Mouse (Mus musculus) kidney, adult 9 months (tissue): ENCODE data around the gene Nhsl2.
A peak's percentile ranks its signal among the peaks of the same experiment; 100 is the strongest.

Experiments used
- DNase-seq: peaks from one replicate; pipeline ENCODE4 v3.0.0; 2022

Gene Nhsl2

DNA sequence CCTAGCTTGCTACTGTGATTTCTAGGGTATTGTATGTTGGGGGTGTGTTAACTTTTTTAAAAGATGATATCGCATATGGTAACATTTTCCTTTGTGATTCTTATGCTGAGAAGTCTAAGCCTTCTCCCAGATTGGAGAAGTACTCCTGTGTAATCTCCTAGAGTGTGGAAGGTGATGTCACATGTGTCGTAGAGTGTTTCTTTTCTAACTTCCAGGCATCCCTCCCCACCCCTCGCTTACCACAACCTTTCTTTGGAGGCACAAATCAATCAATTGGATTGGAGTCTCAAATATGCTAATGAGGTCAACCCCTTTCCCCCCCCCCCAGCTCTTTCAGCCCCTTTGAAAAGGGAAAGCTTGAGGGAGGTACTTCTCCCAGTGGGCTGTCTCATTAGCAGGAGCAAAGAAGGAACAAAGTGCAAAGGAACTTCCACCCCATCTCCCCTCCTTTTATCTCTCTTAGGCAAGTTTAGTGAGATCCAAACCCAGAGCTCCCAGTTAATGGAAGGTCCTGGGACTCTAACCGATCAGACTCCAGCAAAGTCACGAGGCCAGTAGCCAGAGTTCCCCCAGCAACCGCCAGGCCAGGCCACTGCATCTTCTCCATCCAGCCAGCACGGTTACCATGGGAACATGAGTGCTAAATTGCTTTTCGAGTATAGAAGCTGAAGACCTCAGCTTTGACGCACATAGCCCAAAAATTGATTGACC lies 137.6 kb downstream of the Nhsl2 start:
- no peak for DNase-seq

DNA sequence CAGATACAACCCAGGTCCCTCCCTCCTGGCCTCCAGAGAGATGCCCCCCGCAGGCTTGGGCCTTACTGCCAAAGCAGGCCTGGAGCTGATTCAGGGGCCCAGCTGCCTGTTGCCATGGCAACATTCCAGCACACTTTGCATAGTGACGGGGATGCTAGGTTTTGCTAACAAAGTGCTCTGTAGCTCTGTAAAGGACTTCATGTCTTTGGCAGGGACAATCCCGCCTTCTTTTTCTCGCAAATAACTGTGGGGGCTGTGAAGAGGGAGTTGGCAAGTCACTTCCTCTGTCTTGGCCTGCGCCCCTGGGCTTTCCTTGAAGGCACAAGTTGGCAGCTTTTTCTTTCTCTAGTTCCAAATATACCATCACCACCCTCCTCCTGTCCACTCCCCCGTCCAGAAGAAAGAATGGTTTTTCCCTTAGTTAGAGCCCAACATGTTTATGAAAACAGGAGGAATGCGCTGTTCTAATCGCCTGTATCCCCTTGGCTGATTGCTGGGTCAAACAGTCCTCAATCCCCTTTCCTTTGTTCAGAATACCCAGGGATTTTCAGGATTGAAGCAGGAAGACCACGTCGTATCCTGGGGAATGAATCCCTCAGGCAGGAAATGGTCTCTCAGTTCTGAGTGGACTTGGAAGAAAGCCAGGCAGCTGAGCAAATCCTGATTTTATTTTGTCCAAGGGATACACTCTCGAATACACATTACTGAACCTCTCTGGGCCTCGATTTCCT lies 144.8 kb downstream of the Nhsl2 start:
- peak; percentile 23 for DNase-seq

DNA sequence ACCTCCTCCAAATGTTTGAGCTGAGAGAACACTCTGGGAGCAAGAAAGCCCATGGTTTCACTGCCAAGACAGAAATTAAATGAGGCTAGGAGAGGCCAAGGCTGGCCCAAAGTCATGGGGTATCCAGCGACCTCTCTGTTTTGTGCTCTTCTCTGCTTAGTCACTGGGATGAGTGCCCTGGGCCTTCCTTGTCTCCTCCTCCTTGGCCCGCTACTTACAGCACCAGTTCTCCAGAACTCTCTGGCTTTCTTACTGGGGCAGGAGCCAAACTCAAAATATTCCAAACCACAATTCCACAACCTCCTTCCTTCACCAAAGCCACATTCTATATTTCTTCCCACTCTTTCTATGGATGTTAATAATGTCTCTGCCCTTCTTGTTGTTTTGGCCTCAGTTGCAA lies 147.5 kb downstream of the Nhsl2 start:
- no peak for DNase-seq

DNA sequence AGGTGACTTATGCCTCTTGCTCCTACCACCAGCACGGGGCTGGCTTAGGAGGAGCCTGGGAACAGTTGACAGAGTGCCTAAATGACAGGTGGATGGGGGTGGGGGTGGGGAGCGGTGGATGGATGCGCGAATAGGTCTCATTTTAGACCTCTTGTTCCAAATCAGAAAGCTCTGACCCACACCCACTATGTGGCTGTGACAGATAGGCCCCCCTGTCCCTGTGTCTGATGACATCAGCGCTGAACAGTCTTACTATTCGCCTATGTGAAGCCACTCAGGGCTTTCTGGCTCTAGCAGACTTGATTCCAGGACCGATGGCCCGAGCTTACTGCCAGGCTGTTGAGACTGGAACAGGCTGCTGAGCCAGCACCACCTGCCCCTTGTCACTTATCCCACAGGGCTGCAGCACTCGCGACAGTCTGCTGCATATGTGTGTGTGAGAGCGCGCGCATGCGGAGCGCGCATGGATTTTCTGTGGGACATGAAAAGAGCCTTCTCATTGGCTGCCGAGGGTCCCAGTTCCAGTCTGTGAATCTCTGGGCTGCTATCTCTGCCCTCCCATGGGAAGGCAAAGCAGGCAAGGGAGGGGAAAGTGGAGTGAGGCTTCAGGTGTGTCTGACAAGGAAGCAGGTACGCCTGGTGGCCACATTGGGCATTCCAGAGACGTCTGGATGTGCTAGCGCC lies 154.6 kb downstream of the Nhsl2 start:
- peak; percentile 9 for DNase-seq

DNA sequence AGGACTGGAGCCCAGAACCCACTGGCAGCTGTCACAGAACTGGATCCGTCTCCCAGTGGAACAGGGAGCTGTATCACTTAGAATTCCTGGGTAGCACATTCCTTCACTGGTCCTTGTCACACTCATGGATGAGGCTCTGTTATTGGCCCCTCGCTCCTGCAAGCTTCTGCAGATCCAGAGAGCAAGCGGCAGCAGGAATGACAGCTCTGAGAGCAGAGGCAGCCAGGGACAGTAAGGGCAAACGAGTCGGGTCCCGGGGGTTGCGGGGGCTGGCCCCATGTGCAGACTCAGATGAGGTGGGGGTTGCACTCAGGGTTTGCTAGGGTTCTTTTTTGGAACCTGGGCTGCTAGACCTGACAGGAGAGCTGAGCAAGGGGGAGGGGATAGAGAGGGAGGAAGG lies 155.2 kb downstream of the Nhsl2 start:
- DNase-seq: no peak

DNA sequence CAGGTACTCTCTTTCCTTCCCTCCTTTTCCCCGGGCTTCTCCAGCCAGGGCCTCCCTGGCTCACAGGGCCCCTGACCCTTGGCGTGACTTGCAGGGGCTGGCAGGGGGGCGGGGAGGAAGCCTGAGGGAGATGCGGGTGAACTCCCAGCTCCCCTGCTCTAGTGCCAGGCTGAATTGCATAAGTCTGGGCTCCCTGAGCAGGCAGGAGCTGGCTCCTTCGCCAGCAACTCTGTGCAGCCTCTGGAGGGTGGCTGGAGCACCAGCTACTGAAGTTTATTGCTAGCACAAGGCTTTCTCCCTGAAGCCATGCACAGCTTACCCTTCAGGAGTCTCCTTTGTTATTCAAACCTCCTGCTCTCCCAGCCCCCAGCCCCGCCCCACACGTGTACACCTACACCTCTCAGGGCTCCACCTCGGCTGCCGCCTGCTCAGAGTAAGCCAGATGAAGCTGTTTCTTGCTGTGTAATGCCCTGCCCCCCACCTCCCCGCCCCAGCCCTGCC lies 156.0 kb downstream of the Nhsl2 start:
- peak; percentile 53 for DNase-seq

DNA sequence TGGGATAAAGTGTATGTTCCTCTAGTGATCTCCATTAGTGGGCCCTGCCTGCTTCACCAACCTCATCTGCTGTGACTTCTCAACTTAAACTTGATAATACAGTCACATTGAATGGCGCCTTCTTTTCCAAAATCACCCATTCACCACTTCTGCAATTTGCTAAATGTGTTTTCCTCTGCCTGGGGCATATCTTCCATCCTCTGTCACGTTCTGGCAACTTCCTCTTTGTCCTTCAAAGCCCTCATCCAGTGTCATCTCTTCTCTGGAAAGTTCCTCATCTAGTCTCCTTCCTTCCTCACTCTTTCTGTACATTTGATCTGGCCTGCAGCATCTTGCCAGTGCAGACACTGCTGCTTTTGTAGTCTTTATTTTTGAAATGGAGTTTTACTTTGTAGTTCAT lies 158.8 kb downstream of the Nhsl2 start:
- DNase-seq: no peak

DNA sequence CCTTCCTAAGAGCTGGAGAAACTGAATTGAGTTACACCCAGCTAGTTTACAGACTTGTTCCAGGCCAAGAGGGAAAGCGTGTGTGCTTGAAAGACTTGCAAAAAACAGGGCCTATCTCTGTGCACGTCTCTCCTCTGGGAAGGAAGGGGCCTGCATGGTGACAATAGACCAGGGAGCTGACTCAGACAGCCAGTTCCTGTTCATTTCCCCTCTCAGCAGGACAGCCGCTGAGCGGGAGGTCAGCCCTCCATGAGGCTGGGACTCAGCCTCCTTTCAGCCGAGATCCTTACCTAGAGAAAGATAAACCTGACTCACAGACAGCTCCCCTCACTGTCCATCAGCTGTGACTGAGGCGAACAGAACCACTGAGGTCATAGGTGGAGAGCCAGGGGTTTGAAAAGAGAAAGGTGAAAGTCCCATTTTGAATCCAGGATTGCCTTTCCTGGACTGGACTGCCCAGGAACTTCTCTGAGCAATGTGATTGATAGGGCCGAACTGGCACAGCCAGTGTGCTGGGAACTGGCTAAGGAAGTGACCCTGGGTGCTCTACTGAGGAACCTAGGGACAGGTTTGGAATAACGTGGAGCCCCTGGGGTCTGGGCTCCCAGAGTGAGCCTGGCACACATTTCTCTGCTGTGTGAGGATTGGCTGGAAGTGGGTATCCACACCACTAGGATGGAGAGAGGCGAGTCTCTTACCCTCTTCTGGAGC lies 168.2 kb downstream of the Nhsl2 start:
- peak; percentile 12 for DNase-seq

DNA sequence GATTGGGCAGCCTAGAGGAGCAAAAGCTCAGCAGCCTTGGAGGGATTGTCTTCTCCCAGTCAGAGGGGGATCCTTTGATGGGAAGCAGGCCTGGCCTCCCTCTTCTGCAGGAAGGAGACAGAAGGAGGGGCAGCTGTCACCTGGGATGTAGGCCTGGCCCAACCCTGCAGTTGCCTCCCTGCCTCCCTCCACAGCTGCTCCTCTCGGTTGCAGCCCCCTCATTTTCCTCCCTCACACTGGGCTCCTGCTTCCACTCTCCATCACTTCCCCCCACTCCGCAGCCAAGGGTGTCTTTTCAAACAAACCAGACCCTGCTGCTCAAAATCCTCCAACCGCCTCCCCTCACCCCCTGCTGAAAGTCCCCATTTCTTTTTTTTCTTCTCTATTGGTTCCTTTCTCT lies 169.7 kb downstream of the Nhsl2 start:
- no peak for DNase-seq

DNA sequence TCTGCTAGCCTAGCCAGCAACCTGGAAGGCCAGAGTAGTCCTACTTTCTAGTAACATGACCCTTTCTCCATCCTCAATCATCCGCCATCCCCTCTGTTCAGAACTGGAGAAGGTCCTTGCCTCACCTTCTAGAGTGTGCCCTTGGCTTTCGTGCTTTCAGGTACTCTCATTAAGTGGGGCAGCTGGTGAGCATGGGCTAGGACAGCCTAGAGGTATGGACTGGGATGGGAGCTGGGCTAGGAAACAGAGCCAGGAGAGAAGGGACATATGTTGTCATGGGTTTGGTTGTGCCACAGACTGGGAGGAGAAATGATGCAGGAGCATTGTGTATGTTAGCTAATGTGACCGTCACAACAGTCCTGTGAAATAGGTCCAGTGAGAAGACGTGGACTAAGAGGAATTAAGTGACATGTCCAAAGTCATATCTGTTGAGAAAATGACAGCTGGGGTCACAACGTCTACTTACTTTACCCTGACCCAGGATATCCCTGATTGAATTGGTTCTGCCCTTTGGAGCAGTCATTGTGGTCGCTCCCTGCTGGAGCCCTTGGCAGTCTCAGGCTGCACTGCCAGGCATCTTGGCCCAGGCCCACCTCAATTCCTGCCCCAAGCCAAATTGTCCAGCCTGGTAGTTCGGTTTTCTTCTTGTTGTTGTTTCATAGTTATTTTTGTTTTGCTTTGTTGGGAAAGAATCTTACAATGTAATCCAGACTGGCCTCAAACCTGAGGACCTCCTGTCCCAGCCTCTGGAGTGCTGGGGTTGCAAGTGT lies 170.5 kb downstream of the Nhsl2 start:
- DNase-seq: no peak

DNA sequence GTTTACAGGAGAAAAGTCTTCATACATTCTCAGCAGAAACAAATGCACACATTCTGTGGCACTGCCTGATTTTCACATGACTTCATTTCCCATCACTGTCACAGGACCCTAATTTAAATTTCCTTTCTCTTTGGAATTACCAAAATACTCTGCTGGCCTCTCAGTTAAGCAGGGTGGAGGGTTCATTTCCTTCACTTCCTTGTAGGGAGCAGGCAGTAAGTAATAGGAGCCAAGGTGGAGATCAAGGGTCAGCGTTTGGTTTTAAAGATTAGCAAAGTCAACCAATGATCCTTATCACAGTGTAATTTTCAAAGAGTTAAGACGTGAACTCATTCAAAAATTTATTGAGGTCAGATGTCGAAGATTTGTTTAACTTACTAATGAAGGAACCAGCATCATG lies 175.8 kb downstream of the Nhsl2 start:
- DNase-seq: peak; percentile 30

DNA sequence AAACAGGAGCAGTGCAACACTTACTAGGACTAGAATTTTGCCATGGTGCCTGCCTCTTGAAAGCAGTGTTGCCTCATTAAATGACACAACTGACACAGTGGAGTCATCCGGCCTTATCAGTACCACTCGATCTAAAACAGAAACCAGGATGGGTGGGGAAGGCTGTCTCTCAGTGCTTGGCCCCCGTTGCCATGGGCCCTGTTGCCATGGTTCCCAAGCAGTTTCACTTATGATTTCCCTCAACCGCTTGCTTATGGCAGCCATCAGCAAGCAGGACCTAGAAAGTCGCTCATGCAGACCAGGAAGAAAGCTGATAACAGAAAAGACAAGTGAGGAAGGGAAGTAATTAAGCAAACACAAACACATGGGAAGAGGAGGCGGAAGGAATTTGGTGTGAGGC lies 182.7 kb downstream of the Nhsl2 start:
- DNase-seq: peak; percentile 38

DNA sequence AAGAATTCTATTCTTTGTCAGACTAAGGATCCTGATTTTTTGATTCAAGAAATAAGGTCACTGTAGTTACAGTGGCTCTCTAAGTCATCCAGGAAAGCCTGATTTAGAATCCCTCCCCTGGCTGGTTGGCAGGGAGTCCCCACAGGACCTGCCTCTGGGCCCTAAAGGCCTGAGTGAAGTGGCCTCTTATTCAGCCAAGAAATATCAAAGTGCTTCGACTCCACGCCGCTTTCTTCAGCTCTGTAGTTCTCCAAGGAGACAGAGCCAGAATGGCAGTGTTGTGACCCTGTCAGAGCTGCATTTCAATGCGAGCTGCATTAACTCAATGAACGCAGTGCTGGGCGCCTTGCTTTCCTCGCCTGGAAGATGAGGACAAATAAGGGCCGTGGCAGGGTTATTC lies 183.2 kb downstream of the Nhsl2 start:
- DNase-seq: no peak

DNA sequence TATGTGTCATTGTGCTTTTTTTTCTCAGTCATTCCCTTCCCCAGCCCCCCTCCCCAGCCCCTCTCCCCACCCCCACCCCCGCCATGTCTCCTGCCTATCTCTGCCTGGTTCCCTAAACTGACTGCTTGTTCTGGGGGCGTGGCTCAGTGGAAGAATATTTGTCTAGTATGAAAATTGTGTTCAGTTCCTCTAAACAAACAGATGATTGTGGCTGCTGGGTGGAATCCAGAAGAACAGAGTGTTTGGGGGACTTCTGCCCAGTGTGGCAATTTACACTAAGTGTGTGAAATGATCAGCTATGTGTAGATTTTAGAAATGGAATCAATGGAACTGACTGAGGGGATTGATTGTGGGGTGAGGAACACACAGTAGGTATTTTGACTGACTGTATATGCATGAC lies 184.4 kb downstream of the Nhsl2 start:
- DNase-seq: no peak

DNA sequence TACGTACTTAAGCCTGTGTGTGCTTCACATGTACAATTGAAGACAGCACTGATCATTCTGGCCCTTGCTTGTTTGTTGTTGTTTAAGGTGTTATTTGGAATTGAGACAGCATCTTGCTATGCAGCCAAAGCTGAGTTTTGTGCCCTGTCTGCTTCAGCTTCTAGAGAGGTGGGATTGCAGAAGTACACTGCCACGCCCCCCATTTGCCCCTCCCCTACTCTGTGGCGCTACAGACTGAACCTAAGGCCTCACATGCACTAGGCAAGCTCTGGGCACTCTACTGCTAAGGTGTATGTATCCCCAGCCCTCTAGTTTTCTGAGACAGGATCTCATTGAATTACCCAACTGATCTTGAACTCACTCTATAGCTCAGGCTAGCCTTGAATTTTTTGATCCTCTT lies 186.5 kb downstream of the Nhsl2 start:
- DNase-seq: no peak

DNA sequence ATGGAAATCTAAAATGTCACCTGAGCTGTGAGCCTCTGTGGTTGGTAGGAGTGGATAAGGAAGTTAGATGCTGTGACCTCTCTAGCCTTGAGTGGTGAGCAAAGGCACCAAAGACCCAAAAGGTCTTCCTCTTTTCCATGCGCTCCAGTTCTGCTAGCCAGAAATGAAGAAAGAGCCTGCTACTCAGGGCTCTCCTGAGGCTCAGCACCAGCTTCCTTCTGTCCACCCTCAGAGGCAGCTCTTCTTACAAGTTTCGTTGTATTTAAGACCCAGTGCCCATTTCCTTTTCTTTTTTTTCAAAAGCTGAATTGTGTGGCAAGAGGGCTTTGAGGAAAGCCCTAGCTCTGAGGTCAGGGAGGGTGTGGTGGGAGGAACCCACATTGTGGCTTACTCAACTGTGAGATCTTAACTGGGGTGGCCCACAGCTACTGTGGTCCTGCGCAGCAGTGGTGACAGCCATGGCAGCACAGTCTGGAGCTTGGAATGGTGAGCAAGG lies 187.7 kb downstream of the Nhsl2 start:
- no peak for DNase-seq

DNA sequence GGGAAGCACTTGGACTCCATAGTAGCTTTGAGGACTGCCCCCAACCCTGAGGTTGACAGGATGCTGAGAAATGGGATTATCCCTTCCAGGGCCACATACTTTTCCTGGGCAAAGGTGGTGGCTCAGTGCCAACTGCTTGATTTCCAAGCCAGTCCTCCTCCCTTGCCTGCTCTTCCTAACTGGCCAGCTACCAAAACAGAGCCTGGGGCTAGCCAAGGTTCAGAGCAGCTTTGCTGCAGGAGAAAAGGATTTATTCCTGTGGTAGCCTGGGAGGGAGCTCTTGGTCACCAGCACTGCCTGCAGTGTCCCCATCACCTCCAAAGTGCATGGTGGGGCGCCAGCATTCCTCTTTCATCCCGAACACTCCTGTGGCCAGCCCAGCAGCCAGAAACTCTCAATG lies 188.3 kb downstream of the Nhsl2 start:
- DNase-seq: peak; percentile 83

DNA sequence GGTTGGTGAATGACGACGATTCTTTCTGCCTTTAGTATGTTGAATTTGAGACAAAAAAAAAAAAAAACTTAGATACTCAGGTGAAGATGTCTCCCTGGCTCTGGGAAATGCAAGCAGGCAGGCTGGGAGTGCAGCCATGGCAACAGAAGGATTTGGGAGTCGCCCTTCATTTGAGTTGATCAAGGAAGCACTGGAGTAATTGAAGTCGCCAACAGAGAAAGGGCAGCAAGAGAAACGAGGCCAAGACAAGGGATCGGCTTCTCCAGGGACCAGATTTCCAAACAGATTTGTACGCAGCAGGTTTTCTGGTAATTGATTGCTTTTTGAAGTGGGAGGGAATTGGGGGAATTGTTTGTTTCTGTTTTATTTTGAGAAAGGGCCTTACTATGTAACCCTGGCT lies 192.4 kb downstream of the Nhsl2 start:
- DNase-seq: no peak

DNA sequence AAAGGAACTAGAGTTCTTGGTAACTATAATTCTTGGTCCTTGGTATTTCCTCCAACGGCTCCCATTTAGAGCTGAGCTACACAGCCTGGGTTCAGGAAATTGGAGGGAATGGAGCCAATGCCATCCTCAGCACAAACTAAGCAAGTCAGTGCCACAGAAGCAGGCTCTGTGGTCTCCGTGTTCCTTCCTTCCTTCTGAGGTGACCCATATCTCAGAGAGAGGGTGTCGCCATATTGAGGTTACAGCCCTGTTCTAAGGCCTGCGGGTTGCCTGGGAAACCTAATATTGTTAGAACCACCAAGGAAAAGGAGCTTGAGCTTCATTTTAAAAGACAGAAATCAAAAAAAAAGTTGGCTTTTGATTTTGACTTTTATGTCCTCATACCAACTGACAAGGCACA lies 193.2 kb downstream of the Nhsl2 start:
- no peak for DNase-seq

DNA sequence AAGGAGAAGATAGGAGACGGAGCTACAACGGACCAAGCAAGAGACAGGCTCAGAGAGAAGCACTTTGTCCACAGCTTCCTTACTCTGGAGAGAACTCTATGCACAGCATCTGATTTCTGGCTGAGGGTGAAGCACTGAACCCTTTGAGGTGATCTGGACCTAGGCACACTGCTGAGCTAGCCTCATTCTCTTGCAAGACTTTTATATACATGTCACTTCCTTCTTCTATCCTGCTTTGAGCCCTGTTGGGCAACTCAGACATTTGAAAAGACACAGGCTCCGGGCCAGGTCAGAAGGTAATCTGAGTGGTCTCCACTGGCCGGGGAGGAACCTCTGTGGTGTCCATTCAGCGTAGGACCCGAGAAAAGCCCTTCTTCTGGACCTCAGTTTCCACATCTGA lies 201.4 kb downstream of the Nhsl2 start:
- DNase-seq: no peak

DNA sequence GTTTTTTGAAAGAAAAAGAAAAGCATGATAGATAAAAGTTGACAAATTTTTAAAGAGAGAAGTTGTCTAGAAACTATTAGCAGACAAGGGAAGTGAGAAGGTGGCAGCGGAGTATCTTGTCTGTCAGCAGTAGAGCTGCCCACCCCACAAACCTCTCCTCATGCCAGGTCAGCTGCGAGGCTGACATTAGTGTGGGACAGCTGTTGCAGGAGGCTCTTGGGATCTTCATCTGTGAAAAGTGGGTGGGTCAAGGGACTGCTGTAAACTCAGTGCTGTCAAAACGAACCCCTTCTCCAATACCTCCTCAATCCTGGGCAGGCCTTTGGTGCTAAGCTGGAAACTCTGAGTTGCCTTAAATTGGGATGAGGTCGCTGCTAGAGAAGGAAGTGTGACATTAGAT lies 202.0 kb downstream of the Nhsl2 start:
- no peak for DNase-seq

DNA sequence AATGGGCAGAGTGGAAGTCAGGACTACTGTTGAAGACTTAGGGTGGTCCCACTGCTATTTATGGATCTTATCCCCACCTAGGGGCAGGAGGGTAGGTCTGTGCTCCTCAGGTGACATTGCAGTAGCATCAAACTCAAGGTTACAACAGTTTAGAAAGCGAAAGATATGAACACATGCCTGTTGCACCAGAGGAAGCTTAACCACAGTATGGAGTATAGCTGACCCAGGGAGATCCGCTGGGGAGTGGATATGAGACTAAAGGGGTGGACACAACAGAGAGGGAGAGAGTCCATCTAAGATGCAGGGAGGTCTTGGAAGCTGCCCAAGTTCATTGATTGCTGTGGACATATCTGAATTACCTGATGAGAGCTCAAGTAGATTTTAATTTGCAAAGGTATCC lies 204.2 kb downstream of the Nhsl2 start:
- DNase-seq: no peak
